Mouse (Mus musculus): Measurements from ENCODE around the gene Oas3. TPM values are rescaled to one million over a fixed set of nuclear protein-coding genes. Genes with fewer than 3 reads are reported as not detected.
A peak's percentile ranks its signal among the peaks of the same experiment; 100 is the strongest.

The Oas3 gene
- total RNA-seq, 4 experiments from 2014 or later, result 0.30 to 0.44 (median 0.39) TPM

GRCm38 (mm10) chr5:120751206-120751605, 26.3 kb downstream of the Oas3 start:
- DNase-seq, result no peak

DNA sequence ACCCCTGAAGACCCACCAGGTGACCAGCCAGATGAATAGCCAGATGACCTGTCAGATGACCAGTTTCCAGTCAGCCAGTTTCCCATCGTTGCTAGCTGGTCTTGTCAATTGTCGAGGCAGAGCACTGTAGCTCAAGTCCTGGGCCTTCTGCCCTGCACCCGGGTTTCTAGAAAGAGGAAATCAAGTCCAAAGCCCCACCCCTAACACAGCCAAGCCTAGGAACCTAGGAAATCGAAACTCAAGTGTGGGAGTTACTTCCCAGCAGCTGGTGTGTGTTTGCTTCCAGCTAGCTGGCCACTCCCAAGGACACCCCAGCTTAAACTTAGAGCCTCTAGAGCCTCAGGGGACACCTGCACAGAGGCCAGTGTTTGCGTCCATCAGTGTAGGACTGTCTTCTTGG, 27.8 kb downstream of the Oas3 start, which contains the start of gene Oas2:
TSS of gene Oas2 (minus strand) at position 166 of the 400 bp plus-strand sequence.
- no peak for DNase-seq

DNA sequence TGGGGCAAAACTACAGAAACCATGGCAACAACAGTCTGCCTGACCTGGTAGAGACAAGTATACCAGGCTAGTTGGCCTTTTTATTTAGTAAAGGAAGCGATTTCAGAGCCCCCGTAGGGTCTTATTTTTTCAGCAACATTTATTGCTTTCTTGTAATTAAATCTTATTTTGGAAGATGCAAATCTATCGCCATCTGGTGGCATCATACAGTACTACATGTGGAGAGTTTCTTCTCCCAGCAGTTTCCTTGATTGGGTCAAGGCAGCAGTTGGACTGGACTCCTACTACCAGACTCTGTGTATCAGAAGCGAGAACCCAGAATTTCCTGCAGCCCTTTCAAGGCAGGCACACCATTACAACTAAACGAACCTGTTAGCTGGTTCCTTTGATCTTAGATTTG, 31.0 kb downstream of the Oas3 start:
- no peak for DNase-seq

DNA sequence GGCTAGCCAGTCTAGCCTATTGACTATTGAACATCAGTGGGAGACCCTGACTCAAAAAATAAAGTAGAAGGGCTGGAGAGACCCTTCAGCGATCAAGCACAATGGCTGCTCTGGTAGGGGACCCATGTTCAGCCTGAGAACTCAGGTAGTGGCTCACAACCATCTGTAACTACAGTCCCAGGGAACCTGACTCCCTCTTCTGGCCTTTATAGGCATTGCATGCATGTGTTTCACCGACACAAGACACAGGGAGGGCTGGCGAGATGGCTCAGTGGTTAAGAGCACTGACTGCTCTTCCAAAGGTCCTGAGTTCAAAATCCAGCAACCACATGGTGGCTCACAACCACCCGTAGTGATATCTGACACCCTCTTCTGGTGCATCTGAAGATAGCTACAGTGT, 35.3 kb downstream of the Oas3 start:
- DNase-seq, result no peak

GRCm38 (mm10) chr5:120734380-120734990, 43.0 kb downstream of the Oas3 start:
- DNase-seq, result no peak

- no peak for DNase-seq
Measured at GRCm38 (mm10) chr5:120733696-120734095, 43.8 kb downstream of the Oas3 start.

DNA sequence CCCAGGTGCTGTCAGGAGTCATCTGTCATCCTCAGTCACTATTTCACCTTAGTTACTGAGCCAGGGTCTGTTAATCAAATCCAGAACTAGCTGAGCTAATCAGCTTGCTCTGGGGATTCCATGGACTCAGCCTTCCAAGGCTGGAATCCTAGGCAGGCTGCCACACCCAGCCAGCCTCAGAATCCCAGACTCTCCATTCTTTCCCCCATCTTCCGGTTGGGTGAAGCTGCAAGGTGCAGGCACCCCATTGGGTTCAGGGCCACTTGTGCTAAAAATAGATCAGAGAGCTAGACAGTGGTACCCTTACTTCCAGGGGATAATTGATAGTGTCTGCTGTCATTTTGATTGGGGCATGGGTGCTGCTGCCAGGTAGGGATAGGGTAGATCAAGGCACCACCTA, 44.7 kb downstream of the Oas3 start:
- no peak for DNase-seq

DNA sequence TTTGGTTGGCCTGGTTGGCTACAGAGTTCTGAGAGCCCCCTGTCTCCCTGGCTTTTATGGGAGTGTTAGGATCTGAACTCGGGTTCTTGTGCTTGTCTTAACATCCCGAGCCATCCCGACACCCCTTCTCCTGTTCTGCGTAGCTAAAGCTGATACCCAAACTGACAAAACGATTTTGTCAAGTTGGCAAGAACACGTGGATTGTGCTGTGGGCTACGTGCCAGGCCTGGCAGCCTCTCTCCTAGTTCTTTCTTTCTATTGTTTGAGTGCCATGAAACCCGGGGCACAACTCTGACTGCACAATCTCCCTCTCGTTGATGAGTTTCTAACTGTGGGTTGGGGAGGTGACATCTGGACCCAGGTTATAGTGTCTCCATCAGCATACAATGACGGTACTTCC, 48.1 kb downstream of the Oas3 start:
- DNase-seq, result no peak

- DNase-seq, result no peak
Measured at GRCm38 (mm10) chr5:120725811-120726455, 51.5 kb downstream of the Oas3 start.

- DNase-seq, result no peak
Measured at GRCm38 (mm10) chr5:120721005-120721404, 56.5 kb downstream of the Oas3 start.

DNA sequence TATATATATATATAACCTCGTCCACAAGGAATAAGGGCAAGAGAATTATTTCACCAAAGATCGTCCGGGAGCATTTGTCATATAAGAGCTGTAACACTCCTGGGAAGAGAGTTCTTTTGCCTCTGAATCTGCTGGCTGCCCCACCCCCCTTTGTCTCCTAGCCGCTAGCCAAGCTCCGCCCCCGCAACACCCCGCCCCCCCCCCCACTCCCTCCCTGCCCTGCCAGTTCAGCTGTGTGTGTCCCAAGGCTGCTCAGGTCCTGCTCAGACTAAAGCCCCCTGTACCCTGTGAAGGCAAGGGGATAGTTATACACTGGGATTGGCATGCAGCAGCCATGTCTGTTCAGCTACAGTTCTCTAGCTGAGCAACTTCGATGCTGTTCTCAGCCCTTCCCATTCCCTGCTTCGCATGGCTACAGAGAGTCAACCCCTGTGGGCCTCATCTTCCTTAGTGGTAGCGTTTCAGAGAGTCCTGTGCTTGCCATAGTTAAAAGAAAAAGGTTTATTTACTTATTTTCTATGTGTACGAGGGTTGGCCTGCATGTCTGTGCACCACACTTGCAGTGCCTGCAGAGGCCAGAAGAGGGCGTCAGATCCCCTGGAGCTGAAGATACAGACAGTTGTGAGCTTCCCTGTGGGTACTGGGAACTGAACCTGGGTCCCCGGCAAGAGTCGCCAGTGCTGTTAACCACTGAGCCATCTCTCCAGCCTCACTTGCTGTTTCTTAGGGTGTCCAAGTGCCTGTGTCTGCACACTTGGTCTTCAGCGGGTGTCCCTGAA, 58.7 kb downstream of the Oas3 start:
- no peak for DNase-seq

DNA sequence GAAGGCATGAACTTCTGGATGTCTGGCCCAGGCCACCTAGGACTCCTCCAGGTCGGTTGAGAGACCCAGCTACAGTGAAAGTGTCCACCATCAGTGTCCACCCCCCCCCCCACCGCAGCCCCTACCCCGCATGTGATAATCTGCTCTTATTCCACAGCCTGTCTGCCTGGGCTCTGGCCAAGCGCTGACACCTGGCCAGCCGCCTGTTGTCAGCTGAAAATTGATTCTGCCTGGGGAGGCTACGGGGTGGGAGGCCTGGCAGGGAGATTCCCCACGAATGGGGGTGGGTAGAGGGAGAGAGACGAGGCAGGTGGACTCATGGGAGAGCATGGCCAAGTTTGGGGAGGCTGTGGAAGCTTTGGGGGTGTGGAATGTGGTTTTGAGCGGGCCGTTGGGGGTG, 60.3 kb downstream of the Oas3 start:
- no peak for DNase-seq

GRCm38 (mm10) chr5:120714314-120714713, 63.1 kb downstream of the Oas3 start:
- no peak for DNase-seq

- DNase-seq, result no peak
Measured at GRCm38 (mm10) chr5:120712721-120713120, 64.7 kb downstream of the Oas3 start.

DNA sequence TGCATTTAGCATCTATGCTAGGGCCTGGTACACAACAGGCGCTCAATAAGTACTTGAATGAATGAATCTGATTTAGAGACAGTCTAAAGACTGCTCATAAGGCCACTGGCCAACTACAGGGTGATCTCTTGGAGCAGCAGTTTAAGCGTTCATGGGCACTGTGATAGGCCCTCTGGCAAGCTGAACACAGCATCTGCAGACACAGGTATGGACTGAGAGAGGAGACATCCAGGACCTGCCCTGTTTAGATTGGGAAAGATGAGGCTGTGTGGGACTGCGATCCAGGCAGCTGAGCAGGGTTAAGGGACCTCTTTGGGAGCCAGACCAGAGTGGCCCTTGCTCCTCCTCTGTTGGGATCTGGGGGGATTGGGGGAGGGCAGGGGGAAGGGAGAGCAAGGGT, 65.6 kb downstream of the Oas3 start, which contains the start of gene Dtx1:
TSS of gene Dtx1 (minus strand) at position 101 of the 400 bp plus-strand sequence.
- DNase-seq, result no peak

DNA sequence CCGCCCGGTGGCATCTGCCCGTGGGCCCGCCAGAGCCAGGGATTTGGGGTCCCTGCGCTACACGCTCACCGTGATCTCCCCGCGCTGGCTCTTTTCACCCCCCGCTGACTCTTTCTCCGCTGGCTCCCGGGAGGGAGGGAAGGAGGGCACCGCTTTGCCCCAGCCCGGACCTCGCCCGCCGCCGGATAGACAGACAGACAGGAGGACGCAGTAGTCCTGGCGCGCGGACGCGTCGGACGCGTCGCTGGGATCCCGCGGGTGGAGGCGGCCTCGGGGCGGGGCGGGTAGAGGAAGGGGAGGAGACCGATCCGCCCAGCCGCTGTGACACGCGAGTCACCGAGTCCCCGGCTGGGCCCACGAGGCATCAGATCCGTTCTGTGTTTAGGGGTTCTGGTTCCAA, 66.0 kb downstream of the Oas3 start:
- DNase-seq, result peak; percentile 66

DNA sequence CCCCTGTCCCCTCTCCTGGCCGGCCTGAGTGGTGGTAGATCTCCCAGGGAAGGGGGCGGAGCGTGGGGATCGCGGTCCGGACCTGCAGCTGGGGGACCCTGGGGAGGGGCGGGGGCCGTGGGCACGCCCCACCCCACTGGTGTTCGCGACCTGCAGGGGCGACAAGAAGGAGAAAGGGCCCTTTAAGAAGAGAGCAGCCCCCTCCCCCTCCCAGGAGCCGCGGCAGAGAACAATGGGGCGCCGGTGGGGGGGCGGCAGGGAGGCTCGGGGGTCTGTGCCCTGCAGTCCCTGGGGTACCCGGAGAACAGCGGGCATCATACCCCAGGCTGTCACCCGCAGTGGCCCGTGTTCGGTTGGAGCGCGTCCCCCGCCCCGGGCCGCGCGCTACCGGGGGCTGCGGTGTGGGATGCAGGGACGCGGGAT, 66.6 kb downstream of the Oas3 start:
- DNase-seq, result no peak

- DNase-seq, result no peak
Measured at GRCm38 (mm10) chr5:120710161-120710825, 67.2 kb downstream of the Oas3 start.

- DNase-seq, result no peak
Measured at GRCm38 (mm10) chr5:120706976-120707375, 70.5 kb downstream of the Oas3 start.

DNA sequence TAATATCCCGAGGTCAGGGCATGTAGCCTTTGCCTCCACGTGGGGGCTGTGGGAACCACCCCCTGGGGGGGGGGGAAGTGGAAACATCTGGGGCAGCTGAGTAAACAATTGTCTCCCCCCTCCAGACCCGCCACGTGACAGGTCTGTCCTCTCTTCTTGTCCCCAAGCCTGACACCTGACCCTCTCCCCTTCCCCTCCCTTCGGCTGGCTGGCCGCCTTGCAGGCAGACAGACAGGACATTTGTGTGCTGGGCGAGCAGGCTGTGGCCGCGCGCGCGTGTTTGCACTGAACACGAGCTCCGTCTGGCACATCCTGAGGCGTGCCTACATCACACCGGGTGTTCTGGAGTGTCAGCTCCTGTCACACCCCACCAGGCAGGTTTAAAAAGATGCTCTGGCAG, 70.9 kb downstream of the Oas3 start:
- no peak for DNase-seq

DNA sequence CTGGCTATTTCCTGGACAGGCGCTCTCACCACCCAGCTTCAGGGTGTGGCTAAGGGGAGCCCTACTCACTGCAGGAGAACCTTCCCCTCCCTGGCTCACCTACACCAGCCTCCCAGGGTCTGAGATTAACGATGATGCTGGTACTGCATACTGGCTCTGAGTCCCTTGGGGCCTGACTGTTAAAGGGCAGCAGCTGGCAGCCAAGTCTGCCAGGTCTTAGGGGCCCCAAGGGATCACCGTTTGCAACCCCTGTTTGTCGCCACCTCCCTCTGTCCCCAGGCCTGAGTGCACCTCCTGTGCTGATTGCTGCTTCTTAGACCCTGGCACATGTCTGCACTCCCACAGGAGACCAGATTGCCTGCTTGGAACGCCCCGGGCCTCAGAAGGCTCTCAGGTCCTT, 73.0 kb downstream of the Oas3 start:
- DNase-seq, result no peak

DNA sequence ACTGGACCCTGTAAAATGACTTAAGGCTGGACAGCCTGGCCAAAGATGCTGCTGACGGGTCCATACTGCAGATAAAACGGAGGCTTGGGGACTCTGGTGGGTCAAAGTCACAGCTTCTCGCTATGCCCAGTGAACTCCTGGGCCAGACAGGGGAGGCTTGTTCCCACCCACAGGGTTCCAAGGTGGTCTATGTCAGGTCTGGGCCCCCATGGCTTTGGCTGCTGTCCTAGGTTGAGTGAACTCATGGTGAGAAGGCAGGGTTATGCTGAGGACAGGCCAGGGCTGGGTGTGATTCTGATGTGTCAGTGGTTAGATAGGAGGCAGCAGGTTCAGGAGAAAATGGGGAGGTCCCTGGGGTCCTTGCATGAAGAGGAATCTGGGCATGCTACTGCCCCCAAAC, 73.8 kb downstream of the Oas3 start:
- no peak for DNase-seq

Measured in adrenal gland, adult 8-10 months (tissue).